Mouse (Mus musculus) frontal cortex, postnatal 10 days (tissue): ENCODE data around the gene Gm20388.
A peak's percentile ranks its signal among the peaks of the same experiment; 100 is the strongest.

ENCODE experiments used
- DNase-seq, 2 experiments: peaks; one replicate each; pipeline ENCODE4 v3.0.0; 2022; ENCODE audit warnings: low spot score in 2 of 2, mixed read lengths in 1 of 2

Gene Gm20388

GRCm38 (mm10) chr8:122463651-122464640 lies 2553.3 kb downstream of the Gm20388 start:
- no peak for DNase-seq

- no peak for DNase-seq
Measured at GRCm38 (mm10) chr8:122464985-122465384, 2554.3 kb downstream of the Gm20388 start.

- DNase-seq, result no peak
Measured at GRCm38 (mm10) chr8:122467816-122468215, 2557.2 kb downstream of the Gm20388 start.

- DNase-seq, result no peak
Measured at GRCm38 (mm10) chr8:122469407-122469806, 2558.8 kb downstream of the Gm20388 start.

- no peak for DNase-seq
Measured at GRCm38 (mm10) chr8:122469965-122470364, 2559.3 kb downstream of the Gm20388 start.

- no peak for DNase-seq
Measured at GRCm38 (mm10) chr8:122470691-122471090, 2560.1 kb downstream of the Gm20388 start.

GRCm38 (mm10) chr8:122473911-122474421 lies 2563.3 kb downstream of the Gm20388 start:
- no peak for DNase-seq

- no peak for DNase-seq
Measured at GRCm38 (mm10) chr8:122474951-122475560, 2564.4 kb downstream of the Gm20388 start.

- peak; percentile 82 to 92 for DNase-seq
Measured at GRCm38 (mm10) chr8:122475580-122476320, 2565.1 kb downstream of the Gm20388 start, which contains the start of the genes Rnf166 and Ctu2. TSS of gene Rnf166 (minus strand) at chr8:122476064. TSS of gene Ctu2 (plus strand) at chr8:122476143.

- no peak for DNase-seq
Measured at GRCm38 (mm10) chr8:122482448-122482847, 2571.8 kb downstream of the Gm20388 start.

- no peak for DNase-seq
Measured at GRCm38 (mm10) chr8:122483877-122484276, 2573.2 kb downstream of the Gm20388 start.

GRCm38 (mm10) chr8:122484831-122485230 lies 2574.2 kb downstream of the Gm20388 start:
- no peak for DNase-seq

- no peak for DNase-seq
Measured at GRCm38 (mm10) chr8:122488387-122488786, 2577.7 kb downstream of the Gm20388 start.

GRCm38 (mm10) chr8:122497016-122497734 lies 2586.5 kb downstream of the Gm20388 start:
- no peak for DNase-seq

- DNase-seq, result no peak
Measured at GRCm38 (mm10) chr8:122497912-122498311, 2587.3 kb downstream of the Gm20388 start.

- DNase-seq, result peak in 1 of 2 experiments; percentile 68
Measured at GRCm38 (mm10) chr8:122500856-122501255, 2590.2 kb downstream of the Gm20388 start.

GRCm38 (mm10) chr8:122511552-122511951 lies 2600.9 kb downstream of the Gm20388 start:
- no peak for DNase-seq

- no peak for DNase-seq
Measured at GRCm38 (mm10) chr8:122512392-122512791, 2601.8 kb downstream of the Gm20388 start.

GRCm38 (mm10) chr8:122515699-122516098 lies 2605.1 kb downstream of the Gm20388 start:
- DNase-seq, result no peak

GRCm38 (mm10) chr8:122517541-122518190 lies 2607.0 kb downstream of the Gm20388 start:
- DNase-seq, result no peak
